ENCODE assay signal across 22 mouse cellular contexts in the genomic region with DNA sequence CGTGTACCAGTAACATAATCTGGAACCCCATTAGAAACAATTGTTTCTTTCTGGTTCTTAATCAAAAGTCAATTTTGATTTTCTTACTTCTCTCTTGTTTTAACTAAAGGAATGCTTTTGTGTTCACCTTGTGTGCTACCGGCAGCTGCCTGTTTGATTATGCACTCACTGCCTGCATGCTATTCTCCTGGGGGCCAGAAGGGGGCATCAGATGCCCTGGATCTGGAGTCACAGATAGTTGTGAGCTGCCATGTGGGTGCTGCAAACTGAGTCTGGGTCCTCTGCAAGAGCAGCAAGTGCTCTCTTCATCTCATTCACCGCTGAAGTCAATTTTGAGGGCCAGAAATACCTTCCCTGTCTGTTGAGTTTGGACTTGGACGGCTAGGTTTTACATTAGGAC.
DNase-seq lines count a peak whose midpoint lies in the region; ATAC-seq and TF ChIP-seq lines count a peak whose summit lies in the region.
"Had no signal": no experiment of that assay in that cellular context is flagged by ENCODE, and none has a peak within 500 bp of the region (broad histone marks: within the 10 kb centered on the region; RNA-seq: fewer than 3 reads in every experiment).

No protein-coding gene starts in this region.

- H3K27ac ChIP-seq in cerebellum, adult 2 months (ENCODE audit: insufficient read depth, low read length) = no peak overlapping the region
- no peak overlapping the region for H3K27ac ChIP-seq in liver, embryonic 14.5 days
- no peak overlapping the region for H3K27ac ChIP-seq in liver, postnatal 0 days (ENCODE audit: low read depth)
- H3K27ac ChIP-seq: embryonic facial prominence, embryonic 15.5 days; forebrain, embryonic 10.5 days; gastrocnemius, adult 2 months; heart, embryonic 13.5 days had no signal

- no peaks in the 10 kb centered on the region for H3K36me3 ChIP-seq in liver, embryonic 14.5 days (replicated peaks; ENCODE audit: control insufficient read depth, insufficient read depth, low read depth)
- H3K36me3 ChIP-seq in liver, postnatal 0 days (replicated peaks; ENCODE audit: insufficient read depth, low read length) = no peaks in the 10 kb centered on the region
- H3K36me3 ChIP-seq in E14TG2a.4 (ENCODE audit: insufficient read depth, low read length) = no peaks in the 10 kb centered on the region
- H3K36me3 ChIP-seq: embryonic facial prominence, embryonic 15.5 days; forebrain, embryonic 10.5 days; heart, embryonic 13.5 days had no signal

- H3K9ac ChIP-seq in liver, embryonic 14.5 days (replicated peaks) = no peak overlapping the region
- no peak overlapping the region for H3K9ac ChIP-seq in liver, postnatal 0 days (replicated peaks)
- H3K9ac ChIP-seq: embryonic facial prominence, embryonic 15.5 days; heart, embryonic 13.5 days had no signal

- H3K4me3 ChIP-seq in cerebellum, adult 2 months (replicated peaks; ENCODE audit: insufficient read depth, low read depth, low read length) = no peak overlapping the region
- H3K4me3 ChIP-seq in liver, embryonic 14.5 days (ENCODE audit: insufficient read depth in 1 of 2, low read depth in 2 of 2, low read length in 2 of 2) = no peak overlapping the region
- H3K4me3 ChIP-seq in liver, postnatal 0 days (ENCODE audit: low read depth, low read length) = no peak overlapping the region
- no peak overlapping the region for H3K4me3 ChIP-seq in E14TG2a.4 (replicated peaks; ENCODE audit: low read length)
- H3K4me3 ChIP-seq: embryonic facial prominence, embryonic 15.5 days; erythroblast, embryonic 14.5 days; forebrain, embryonic 10.5 days; gastrocnemius, adult 2 months; heart, embryonic 13.5 days had no signal

- 0 out of 2 replicates have a peak, but pooled peaks have one; percentile 21 for TF ChIP-seq CTCF in cerebellum, adult 2 months (IDR thresholded peaks at IDR 0.05; ENCODE audit: borderline replicate concordance, insufficient read depth, low read depth, low read length)
- peak; percentile 42 for TF ChIP-seq CTCF in liver, embryonic 14.5 days (IDR thresholded peaks at IDR 0.05; ENCODE audit: low read depth)
- TF ChIP-seq CTCF in liver, postnatal 0 days (IDR thresholded peaks at IDR 0.05; ENCODE audit: low read depth) = no peak
- peak; percentile 59 for TF ChIP-seq CTCF in E14TG2a.4 (conservative IDR thresholded peaks at IDR 0.05; ENCODE audit: low read length)

- H3K4me1 ChIP-seq in cerebellum, adult 2 months (ENCODE audit: control insufficient read depth, insufficient read depth, low read length) = no peaks in the 10 kb centered on the region
- no peaks in the 10 kb centered on the region for H3K4me1 ChIP-seq in liver, embryonic 14.5 days (replicated peaks; ENCODE audit: control insufficient read depth in 2 of 2, insufficient read depth in 2 of 2, low read length in 1 of 2)
- no peaks in the 10 kb centered on the region for H3K4me1 ChIP-seq in liver, postnatal 0 days (ENCODE audit: insufficient read depth)
- H3K4me1 ChIP-seq in E14TG2a.4 (replicated peaks; ENCODE audit: low read depth, low read length) = 0 out of 2 replicates have a peak, but pooled peaks cover 4% of the 10 kb centered on the region
- H3K4me1 ChIP-seq: heart, embryonic 13.5 days had no signal

- no peaks in the 10 kb centered on the region for H3K9me3 ChIP-seq in liver, embryonic 14.5 days (ENCODE audit: control insufficient read depth, low read length)
- H3K9me3 ChIP-seq in liver, postnatal 0 days (ENCODE audit: low read length) = no peaks in the 10 kb centered on the region
- H3K9me3 ChIP-seq in E14TG2a.4 (ENCODE audit: low read length) = peaks cover 11% of the 10 kb centered on the region
- H3K9me3 ChIP-seq: embryonic facial prominence, embryonic 15.5 days had no signal

- TF ChIP-seq POLR2A in cerebellum, adult 2 months (IDR thresholded peaks at IDR 0.05; ENCODE audit: borderline replicate concordance, insufficient read depth, low read length) = no peak

- no peak for ATAC-seq in liver, embryonic 14.5 days (ENCODE audit: insufficient read depth)
- no peak for ATAC-seq in liver, postnatal 0 days
- ATAC-seq: CD4-positive, CD25-positive, alpha-beta regulatory T cell, adult 4 months; forebrain, embryonic 14.5 days; hindbrain, embryonic 16.5 days had no signal

- H3K4me2 ChIP-seq in liver, embryonic 14.5 days (ENCODE audit: low read depth) = no peak overlapping the region
- H3K4me2 ChIP-seq in liver, postnatal 0 days (ENCODE audit: low read depth, low read length) = no peak overlapping the region
- H3K4me2 ChIP-seq: embryonic facial prominence, embryonic 15.5 days; heart, embryonic 13.5 days had no signal

- 83% methylated on average over 4 of the region's 4 CpGs for WGBS in cerebellum, adult 2 months
- WGBS in liver, embryonic 14.5 days (ENCODE audit: insufficient replicate concordance) = 72% methylated on average over 4 of the region's 4 CpGs
- WGBS in liver, postnatal 0 days (ENCODE audit: insufficient replicate concordance) = 87% methylated on average over 4 of the region's 4 CpGs

- no peak for TF ChIP-seq EP300 in liver, embryonic 14.5 days (IDR thresholded peaks at IDR 0.05; ENCODE audit: low read depth)
- TF ChIP-seq EP300 in liver, postnatal 0 days (IDR thresholded peaks at IDR 0.05; ENCODE audit: low read depth) = no peak

- no peaks in the 10 kb centered on the region for H3K27me3 ChIP-seq in cerebellum, adult 2 months (ENCODE audit: control insufficient read depth, insufficient read depth, low read length)
- H3K27me3 ChIP-seq in liver, embryonic 14.5 days (ENCODE audit: control insufficient read depth, insufficient read depth, low read length) = no peaks in the 10 kb centered on the region
- no peaks in the 10 kb centered on the region for H3K27me3 ChIP-seq in liver, postnatal 0 days (ENCODE audit: insufficient read depth, low read length)
- H3K27me3 ChIP-seq in E14TG2a.4 (ENCODE audit: insufficient read depth, low read length) = peaks cover 15% of the 10 kb centered on the region; the same call in 1 of the 2 replicates
- H3K27me3 ChIP-seq: embryonic facial prominence, embryonic 15.5 days had no signal

- no peak for DNase-seq in cerebellum, adult 2 months
- DNase-seq in cerebellum, adult 18-20 months = no peak
- DNase-seq in liver, embryonic 14.5 days (ENCODE audit: low read depth in 3 of 3, low spot score in 3 of 3) = no peak
- DNase-seq in liver, postnatal 0 days = no peak
- DNase-seq in ZHBTc4 (ENCODE audit: low read depth, low spot score) = peak; percentile 10
- no peak for DNase-seq in heart, adult 18-20 months
- DNase-seq: adrenal gland, postnatal 14 days; B cell, adult 2 months; cerebellum, adult 8-10 months; cerebellum, postnatal 14 days; embryo, embryonic 11 days; gastrocnemius, adult 2 months; gastrocnemius, postnatal 25 days; heart, postnatal 36 days had no signal
